Mouse (Mus musculus): ENCODE results near the gene Plpp3. TPM values are rescaled to one million over a fixed set of nuclear protein-coding genes. Genes with fewer than 3 reads are reported as not detected.

Gene Plpp3
- polyA plus RNA-seq, 1 experiment from 2014 or later = 107 TPM

DNA sequence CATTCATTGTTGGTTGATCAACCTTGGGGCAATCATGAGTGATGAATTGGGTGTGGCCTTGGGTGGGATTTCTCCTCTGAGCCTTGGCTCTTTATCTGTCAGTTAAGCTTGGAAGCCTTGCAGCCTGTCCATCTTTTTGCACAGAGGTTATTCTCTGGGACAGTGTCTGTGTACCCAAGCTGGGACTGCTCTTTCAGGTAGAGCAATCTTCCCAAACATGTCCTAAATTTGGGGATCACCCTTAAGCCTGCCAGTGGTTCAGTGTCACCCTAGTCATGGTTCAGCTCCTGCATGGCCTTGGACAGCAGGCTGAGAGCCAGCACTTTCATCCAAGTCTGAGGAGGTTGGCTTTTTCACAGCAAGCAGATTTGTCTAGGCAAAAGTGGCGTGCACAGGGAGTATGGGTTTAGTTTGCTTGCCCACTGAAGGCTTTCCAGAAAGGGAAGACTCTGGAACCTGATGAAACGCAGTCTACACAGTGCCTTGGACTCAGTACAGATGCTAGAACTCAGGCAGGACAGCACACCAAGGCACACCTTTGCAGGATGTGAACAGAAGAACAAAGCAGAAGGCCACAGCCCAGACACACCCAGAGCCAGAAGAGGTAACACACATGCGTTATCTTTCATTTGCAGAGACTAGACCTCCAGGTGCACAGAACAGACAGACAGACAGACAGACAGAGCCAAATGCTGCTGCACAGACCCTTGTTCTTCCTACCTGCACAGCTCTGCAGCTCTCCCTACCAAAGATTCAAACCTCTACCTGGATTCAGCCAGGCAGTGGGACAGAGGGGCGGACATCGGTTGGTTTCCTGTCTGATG lies 66.2 kb downstream of the Plpp3 start:
- Histone ChIP-seq H3K27ac (replicated peaks; ENCODE audit: low read depth, low read length) (no peak overlapping the region), H3K36me3 (ENCODE audit: control insufficient read depth, insufficient read depth, low read length) (peaks cover 97% of the 10 kb centered on the region), H3K9me3 (ENCODE audit: control insufficient read depth, low read length) (no peaks in the 10 kb centered on the region), H3K4me3 (ENCODE audit: low read depth, low read length) (no peak overlapping the region), H3K27me3 (replicated peaks; ENCODE audit: control insufficient read depth, insufficient read depth, low read length) (no peaks in the 10 kb centered on the region), H3K4me2 (ENCODE audit: low read depth, low read length) (no peak overlapping the region), H3K9ac (ENCODE audit: low read depth, low read length) (no peak overlapping the region), H3K4me1 (ENCODE audit: control insufficient read depth, insufficient read depth, low read length) (no peaks in the 10 kb centered on the region)
- ATAC-seq (ENCODE audit: low read depth) (no peak), DNase-seq (ENCODE audit: low spot score) (no peak)
- 81% methylated on average over 5 of the region's 5 CpGs for whole genome bisulfite sequencing

DNA sequence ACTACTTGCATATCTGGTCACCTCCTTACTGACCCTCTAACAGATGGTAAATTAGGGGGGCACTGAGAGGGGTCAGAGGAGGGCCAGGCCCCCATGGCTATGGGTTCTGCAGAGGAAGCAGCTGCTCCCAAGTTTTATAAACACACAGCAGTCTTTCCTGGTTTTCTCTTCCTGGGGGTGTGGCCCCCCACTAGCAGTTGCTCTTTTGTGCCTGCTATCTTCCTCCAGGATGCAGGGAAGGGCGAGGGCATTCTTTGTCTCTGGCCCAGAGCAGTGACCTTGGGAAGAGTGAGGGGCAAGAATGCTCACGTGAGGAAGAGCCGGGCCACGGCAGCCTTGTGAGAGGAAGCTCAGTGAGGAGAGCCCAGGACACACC lies 66.8 kb downstream of the Plpp3 start:
- H3K9ac ChIP-seq (ENCODE audit: low read depth, low read length) = no peak overlapping the region
- 52% methylated on average over 4 of the region's 4 CpGs for WGBS
- peaks cover 97% of the 10 kb centered on the region for H3K36me3 ChIP-seq (ENCODE audit: control insufficient read depth, insufficient read depth, low read length)
- no peak overlapping the region for H3K4me3 ChIP-seq (ENCODE audit: low read depth, low read length)
- DNase-seq (ENCODE audit: low spot score) (peak; percentile 22), ATAC-seq (ENCODE audit: low read depth) (no peak)
- H3K9me3 ChIP-seq (ENCODE audit: control insufficient read depth, low read length) = no peaks in the 10 kb centered on the region
- no peak overlapping the region for H3K4me2 ChIP-seq (ENCODE audit: low read depth, low read length)
- no peak overlapping the region for H3K27ac ChIP-seq (replicated peaks; ENCODE audit: low read depth, low read length)
- no peaks in the 10 kb centered on the region for H3K4me1 ChIP-seq (ENCODE audit: control insufficient read depth, insufficient read depth, low read length)
- H3K27me3 ChIP-seq (replicated peaks; ENCODE audit: control insufficient read depth, insufficient read depth, low read length) = no peaks in the 10 kb centered on the region

DNA sequence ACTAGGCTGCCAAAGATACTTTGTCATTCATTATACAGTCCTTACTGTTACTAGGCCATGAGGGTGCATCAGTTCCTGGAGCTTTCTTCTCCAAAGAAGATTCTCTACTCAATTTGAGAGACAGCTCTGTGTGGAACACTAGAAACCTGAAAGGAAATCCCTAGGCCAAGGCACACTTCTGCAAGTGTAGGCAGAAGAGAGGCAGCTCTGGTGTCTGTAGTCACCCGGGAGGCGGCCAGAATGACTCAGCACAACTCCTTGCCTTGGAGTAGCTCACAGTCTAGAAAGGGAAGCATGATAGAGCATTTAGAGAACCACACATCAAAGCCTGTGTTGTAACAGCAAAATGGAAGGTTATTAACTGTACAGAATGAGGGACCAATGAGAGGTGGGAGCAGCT lies 68.4 kb downstream of the Plpp3 start:
- Histone ChIP-seq H3K36me3 (ENCODE audit: control insufficient read depth, insufficient read depth, low read length) (peaks cover 95% of the 10 kb centered on the region), H3K27ac (replicated peaks; ENCODE audit: low read depth, low read length) (no peak overlapping the region), H3K9me3 (ENCODE audit: control insufficient read depth, low read length) (no peaks in the 10 kb centered on the region), H3K27me3 (replicated peaks; ENCODE audit: control insufficient read depth, insufficient read depth, low read length) (no peaks in the 10 kb centered on the region), H3K4me3 (ENCODE audit: low read depth, low read length) (no peak overlapping the region), H3K4me2 (ENCODE audit: low read depth, low read length) (no peak overlapping the region), H3K4me1 (ENCODE audit: control insufficient read depth, insufficient read depth, low read length) (no peaks in the 10 kb centered on the region), H3K9ac (ENCODE audit: low read depth, low read length) (no peak overlapping the region)
- ATAC-seq (ENCODE audit: low read depth) (no peak; the same call in 1 of the 2 replicates), DNase-seq (ENCODE audit: low spot score) (peak; percentile 38)
- WGBS = 61% methylated on average over 2 of the region's 2 CpGs

DNA sequence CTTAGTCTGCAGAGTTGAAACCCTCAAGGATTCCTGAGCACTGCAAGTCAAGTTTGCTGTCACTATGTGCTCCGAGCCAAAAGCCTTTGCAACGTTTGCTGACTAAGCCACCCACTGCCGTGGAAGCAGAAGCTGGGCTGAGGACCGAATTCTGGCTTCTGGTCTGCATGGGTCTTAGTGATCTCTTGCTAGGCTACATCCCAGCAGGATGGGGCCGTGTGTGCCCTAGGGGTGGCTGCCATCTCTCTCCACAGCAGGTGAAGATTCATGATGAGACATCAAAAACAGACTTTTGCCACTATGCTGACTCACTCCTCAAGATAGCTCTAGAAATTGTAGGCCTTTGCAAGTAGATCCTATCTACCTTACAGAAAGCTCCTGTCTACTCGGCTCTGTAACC lies 69.2 kb downstream of the Plpp3 start:
- Histone ChIP-seq H3K27me3 (replicated peaks; ENCODE audit: control insufficient read depth, insufficient read depth, low read length) (no peaks in the 10 kb centered on the region), H3K36me3 (ENCODE audit: control insufficient read depth, insufficient read depth, low read length) (peaks cover 95% of the 10 kb centered on the region), H3K9ac (ENCODE audit: low read depth, low read length) (no peak overlapping the region), H3K4me2 (ENCODE audit: low read depth, low read length) (no peak overlapping the region), H3K4me1 (ENCODE audit: control insufficient read depth, insufficient read depth, low read length) (no peaks in the 10 kb centered on the region), H3K4me3 (ENCODE audit: low read depth, low read length) (no peak overlapping the region), H3K9me3 (ENCODE audit: control insufficient read depth, low read length) (no peaks in the 10 kb centered on the region), H3K27ac (replicated peaks; ENCODE audit: low read depth, low read length) (no peak overlapping the region)
- ATAC-seq (ENCODE audit: low read depth) (no peak), DNase-seq (ENCODE audit: low spot score) (peak; percentile 42)
- 73% methylated on average over 6 of the region's 6 CpGs for WGBS

DNA sequence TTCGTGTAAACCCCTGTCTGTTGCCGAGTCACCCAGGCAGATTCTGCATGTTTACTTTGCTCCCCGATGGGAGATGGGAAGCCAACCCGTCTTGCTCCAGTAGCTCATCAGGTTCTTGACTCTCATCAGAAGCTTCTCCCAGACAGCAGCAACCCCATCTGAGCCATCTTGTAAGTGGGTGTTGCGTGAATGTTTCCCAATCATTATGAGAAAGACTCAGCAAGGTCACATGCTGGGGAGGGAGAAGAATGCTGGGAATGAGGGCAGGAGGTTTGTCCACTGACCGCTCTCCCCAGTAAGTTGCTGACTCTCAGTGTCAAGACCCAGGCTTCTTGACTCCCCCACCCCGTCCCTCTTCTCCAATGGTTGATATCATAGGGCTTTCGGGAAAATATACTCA lies 73.0 kb downstream of the Plpp3 start:
- H3K4me2 ChIP-seq (ENCODE audit: low read depth, low read length) = no peak overlapping the region
- no peak overlapping the region for H3K27ac ChIP-seq (replicated peaks; ENCODE audit: low read depth, low read length)
- no peak for DNase-seq (ENCODE audit: low spot score)
- WGBS = 91% methylated on average over 8 of the region's 8 CpGs
- no peak for ATAC-seq (ENCODE audit: low read depth)
- no peak overlapping the region for H3K4me3 ChIP-seq (ENCODE audit: low read depth, low read length)
- peaks cover 76% of the 10 kb centered on the region for H3K36me3 ChIP-seq (ENCODE audit: control insufficient read depth, insufficient read depth, low read length)
- no peaks in the 10 kb centered on the region for H3K9me3 ChIP-seq (ENCODE audit: control insufficient read depth, low read length)
- no peak overlapping the region for H3K9ac ChIP-seq (ENCODE audit: low read depth, low read length)
- H3K4me1 ChIP-seq (ENCODE audit: control insufficient read depth, insufficient read depth, low read length) = no peaks in the 10 kb centered on the region
- H3K27me3 ChIP-seq (replicated peaks; ENCODE audit: control insufficient read depth, insufficient read depth, low read length) = no peaks in the 10 kb centered on the region

DNA sequence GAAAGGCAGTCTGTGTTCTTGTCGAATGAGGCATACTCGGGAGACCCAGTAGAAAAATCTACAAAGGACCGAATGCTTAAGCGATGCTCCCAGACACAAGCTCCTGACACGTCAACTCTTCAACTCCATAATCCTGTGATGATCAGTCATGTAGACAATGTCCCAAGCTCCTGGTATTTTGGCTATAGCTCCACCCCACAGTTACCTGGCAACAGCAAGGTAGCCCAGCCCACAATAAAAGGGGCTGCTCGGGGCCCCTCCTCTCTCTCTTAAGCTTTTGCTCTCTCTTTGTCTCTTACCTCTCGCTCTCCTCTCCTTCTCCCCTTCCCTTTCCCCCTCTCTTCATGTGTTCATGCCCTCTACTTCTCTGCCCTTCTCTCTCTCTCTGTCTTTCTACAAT lies 83.1 kb downstream of the Plpp3 start:
- no peak overlapping the region for H3K27ac ChIP-seq (replicated peaks; ENCODE audit: low read depth, low read length)
- ATAC-seq (ENCODE audit: low read depth) (no peak), DNase-seq (ENCODE audit: low spot score) (no peak)
- no peaks in the 10 kb centered on the region for H3K36me3 ChIP-seq (ENCODE audit: control insufficient read depth, insufficient read depth, low read length)
- no peak overlapping the region for H3K4me2 ChIP-seq (ENCODE audit: low read depth, low read length)
- H3K9me3 ChIP-seq (ENCODE audit: control insufficient read depth, low read length) = no peaks in the 10 kb centered on the region
- H3K4me1 ChIP-seq (ENCODE audit: control insufficient read depth, insufficient read depth, low read length) = peaks cover 13% of the 10 kb centered on the region; the same call in 1 of the 2 replicates
- no peak overlapping the region for H3K4me3 ChIP-seq (ENCODE audit: low read depth, low read length)
- 73% methylated on average over 7 of the region's 7 CpGs for WGBS
- H3K9ac ChIP-seq (ENCODE audit: low read depth, low read length) = no peak overlapping the region
- no peaks in the 10 kb centered on the region for H3K27me3 ChIP-seq (replicated peaks; ENCODE audit: control insufficient read depth, insufficient read depth, low read length)

DNA sequence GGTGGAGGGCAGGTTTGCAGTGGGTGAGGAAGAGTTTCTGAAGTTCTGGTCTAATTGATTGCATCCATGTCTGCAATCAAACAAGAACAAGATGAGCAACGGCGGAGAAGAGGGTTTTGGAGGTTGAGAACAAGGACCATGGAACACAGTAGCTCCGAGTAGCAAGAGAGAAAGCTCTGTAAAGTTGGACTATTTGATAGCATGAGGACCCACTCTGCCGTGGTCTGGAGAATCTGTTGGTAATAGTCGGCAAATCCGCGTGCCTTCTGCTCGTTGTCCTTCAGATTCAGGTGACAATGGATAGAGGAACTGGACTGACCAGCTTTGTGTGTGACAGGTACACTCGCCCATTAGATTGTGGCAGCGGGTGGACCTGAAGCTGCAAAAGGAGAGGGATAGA lies 87.8 kb downstream of the Plpp3 start:
- no peak for DNase-seq (ENCODE audit: low spot score)
- peak overlapping the region; percentile 34 for H3K4me3 ChIP-seq (ENCODE audit: low read depth, low read length)
- 66% methylated on average over 10 of the region's 10 CpGs for WGBS
- H3K36me3 ChIP-seq (ENCODE audit: control insufficient read depth, insufficient read depth, low read length) = no peaks in the 10 kb centered on the region
- H3K9me3 ChIP-seq (ENCODE audit: control insufficient read depth, low read length) = no peaks in the 10 kb centered on the region
- ATAC-seq (ENCODE audit: low read depth) = no peak
- H3K27ac ChIP-seq (replicated peaks; ENCODE audit: low read depth, low read length) = peak overlapping the region; percentile 58; the same call in 1 of the 2 replicates
- H3K27me3 ChIP-seq (replicated peaks; ENCODE audit: control insufficient read depth, insufficient read depth, low read length) = no peaks in the 10 kb centered on the region
- peak overlapping the region; percentile 81 for H3K4me2 ChIP-seq (ENCODE audit: low read depth, low read length)
- H3K4me1 ChIP-seq (ENCODE audit: control insufficient read depth, insufficient read depth, low read length) = peaks cover 9% of the 10 kb centered on the region
- peak overlapping the region; percentile 70; the same call in 1 of the 2 replicates for H3K9ac ChIP-seq (ENCODE audit: low read depth, low read length)

DNA sequence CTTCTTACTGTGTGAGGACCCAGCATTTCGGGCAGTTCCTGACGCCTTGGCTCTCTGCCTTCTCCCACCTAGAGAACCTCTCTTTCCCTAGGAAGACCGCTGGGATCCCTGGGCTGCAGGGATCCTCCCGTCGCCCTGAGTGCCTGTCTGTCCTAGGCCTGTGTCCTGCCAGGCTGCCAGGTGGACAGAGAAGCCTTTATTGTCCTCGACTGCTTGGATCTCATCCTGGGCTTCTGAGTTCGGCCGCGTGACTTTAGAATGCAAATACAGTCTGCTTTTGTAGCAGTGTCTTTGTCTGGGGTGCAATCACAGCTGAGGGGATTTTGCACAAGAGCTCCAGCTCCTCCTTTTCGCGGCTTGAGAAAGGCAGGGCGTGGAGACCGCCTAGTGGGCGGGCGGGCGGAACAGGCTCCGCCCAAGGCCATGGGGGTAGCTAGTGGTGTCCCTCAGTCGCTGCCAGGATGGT lies 88.4 kb downstream of the Plpp3 start:
- peak; percentile 85 for ATAC-seq (ENCODE audit: low read depth)
- Histone ChIP-seq H3K36me3 (ENCODE audit: control insufficient read depth, insufficient read depth, low read length) (no peaks in the 10 kb centered on the region), H3K4me2 (ENCODE audit: low read depth, low read length) (peak overlapping the region; percentile 81), H3K27me3 (replicated peaks; ENCODE audit: control insufficient read depth, insufficient read depth, low read length) (no peaks in the 10 kb centered on the region), H3K27ac (replicated peaks; ENCODE audit: low read depth, low read length) (peak overlapping the region; percentile 58; the same call in 1 of the 2 replicates), H3K4me1 (ENCODE audit: control insufficient read depth, insufficient read depth, low read length) (peaks cover 9% of the 10 kb centered on the region), H3K9me3 (ENCODE audit: control insufficient read depth, low read length) (no peaks in the 10 kb centered on the region), H3K4me3 (ENCODE audit: low read depth, low read length) (peak overlapping the region; percentile 34), H3K9ac (ENCODE audit: low read depth, low read length) (peak overlapping the region; percentile 70)
- 3% methylated on average over 18 of the region's 18 CpGs for WGBS
- peak; percentile 89 for DNase-seq (ENCODE audit: low spot score)

DNA sequence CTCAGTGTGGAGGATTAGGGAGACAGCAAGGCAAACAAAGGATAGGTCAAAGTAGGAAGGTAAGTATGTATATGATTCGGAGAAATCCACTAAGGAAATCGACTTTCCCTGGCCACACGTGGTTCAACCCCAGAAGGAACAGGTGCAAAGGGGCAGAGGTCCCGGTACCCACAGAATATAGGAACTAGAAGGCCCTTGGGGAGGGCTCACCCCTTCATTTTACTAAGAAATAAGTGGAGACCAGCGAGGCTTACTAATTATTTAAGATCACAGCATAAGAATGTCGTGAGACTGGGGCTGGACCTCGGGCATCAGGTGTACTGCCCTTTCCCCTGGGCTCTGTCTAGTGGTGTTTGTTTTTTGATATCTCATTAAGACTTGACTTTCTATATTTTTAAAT lies 89.2 kb downstream of the Plpp3 start:
- 85% methylated on average over 7 of the region's 7 CpGs for WGBS
- DNase-seq (ENCODE audit: low spot score) (no peak), ATAC-seq (ENCODE audit: low read depth) (no peak)
- Histone ChIP-seq H3K27me3 (replicated peaks; ENCODE audit: control insufficient read depth, insufficient read depth, low read length) (no peaks in the 10 kb centered on the region), H3K4me1 (ENCODE audit: control insufficient read depth, insufficient read depth, low read length) (peaks cover 9% of the 10 kb centered on the region), H3K9ac (ENCODE audit: low read depth, low read length) (no peak overlapping the region), H3K9me3 (ENCODE audit: control insufficient read depth, low read length) (no peaks in the 10 kb centered on the region), H3K4me2 (ENCODE audit: low read depth, low read length) (no peak overlapping the region), H3K27ac (replicated peaks; ENCODE audit: low read depth, low read length) (no peak overlapping the region), H3K36me3 (ENCODE audit: control insufficient read depth, insufficient read depth, low read length) (no peaks in the 10 kb centered on the region), H3K4me3 (ENCODE audit: low read depth, low read length) (no peak overlapping the region)

Data from embryonic facial prominence, embryonic 14.5 days (tissue).